Mouse (Mus musculus): Measurements from ENCODE around the gene Rufy2.

Rufy2 gene

GRCm38 (mm10) chr10:62980039-62980954 lies at the start of gene Rufy2:
Rufy2 (plus strand) TSS chr10:62980223.
- peak; percentile 83 to 87 for DNase-seq (ENCODE audit: low spot score in 2 of 2)

GRCm38 (mm10) chr10:62932381-62932780 lies 47.6 kb upstream of the Rufy2 start:
- DNase-seq (ENCODE audit: low spot score in 2 of 2), result no peak

- no peak for DNase-seq (ENCODE audit: low spot score in 2 of 2)
Observed at GRCm38 (mm10) chr10:62944975-62945580, 34.9 kb upstream of the Rufy2 start.

- DNase-seq (ENCODE audit: low spot score in 2 of 2), result peak; percentile 48 to 59
Observed at GRCm38 (mm10) chr10:62946738-62947471, 33.1 kb upstream of the Rufy2 start, which contains the start of gene Dna2. Dna2 (plus strand) TSS chr10:62947026.

GRCm38 (mm10) chr10:62948551-62948950 lies 31.5 kb upstream of the Rufy2 start:
- DNase-seq (ENCODE audit: low spot score in 2 of 2), result no peak

GRCm38 (mm10) chr10:62963956-62964355 lies 16.1 kb upstream of the Rufy2 start:
- no peak for DNase-seq (ENCODE audit: low spot score in 2 of 2)

- no peak for DNase-seq (ENCODE audit: low spot score in 2 of 2)
Observed at GRCm38 (mm10) chr10:62965796-62966195, 14.2 kb upstream of the Rufy2 start.

- no peak for DNase-seq (ENCODE audit: low spot score in 2 of 2)
Observed at GRCm38 (mm10) chr10:62966291-62966690, 13.7 kb upstream of the Rufy2 start.

- DNase-seq (ENCODE audit: low spot score in 2 of 2), result no peak
Observed at GRCm38 (mm10) chr10:62971821-62972220, 8.2 kb upstream of the Rufy2 start.

GRCm38 (mm10) chr10:62979667-62980038 lies 370 bp upstream of the Rufy2 start:
- no peak for DNase-seq (ENCODE audit: low spot score in 2 of 2)

- no peak for DNase-seq (ENCODE audit: low spot score in 2 of 2)
Observed at GRCm38 (mm10) chr10:62984072-62984471, 4.0 kb downstream of the Rufy2 start.

- DNase-seq (ENCODE audit: low spot score in 2 of 2), result no peak
Observed at GRCm38 (mm10) chr10:62984495-62984894, 4.5 kb downstream of the Rufy2 start.

GRCm38 (mm10) chr10:62987341-62987740 lies 7.3 kb downstream of the Rufy2 start:
- DNase-seq (ENCODE audit: low spot score in 2 of 2), result no peak

GRCm38 (mm10) chr10:62990636-62991035 lies 10.6 kb downstream of the Rufy2 start:
- no peak for DNase-seq (ENCODE audit: low spot score in 2 of 2)

- no peak for DNase-seq (ENCODE audit: low spot score in 2 of 2)
Observed at GRCm38 (mm10) chr10:62993991-62994390, 14.0 kb downstream of the Rufy2 start.

- no peak for DNase-seq (ENCODE audit: low spot score in 2 of 2)
Observed at GRCm38 (mm10) chr10:63000584-63000983, 20.6 kb downstream of the Rufy2 start.

GRCm38 (mm10) chr10:63003252-63003651 lies 23.2 kb downstream of the Rufy2 start:
- no peak for DNase-seq (ENCODE audit: low spot score in 2 of 2)

GRCm38 (mm10) chr10:63004556-63004955 lies 24.5 kb downstream of the Rufy2 start:
- DNase-seq (ENCODE audit: low spot score in 2 of 2), result no peak

GRCm38 (mm10) chr10:63008193-63008592 lies 28.2 kb downstream of the Rufy2 start:
- DNase-seq (ENCODE audit: low spot score in 2 of 2), result no peak

GRCm38 (mm10) chr10:63010268-63010667 lies 30.2 kb downstream of the Rufy2 start:
- no peak for DNase-seq (ENCODE audit: low spot score in 2 of 2)

GRCm38 (mm10) chr10:63011556-63011955 lies 31.5 kb downstream of the Rufy2 start:
- DNase-seq (ENCODE audit: low spot score in 2 of 2), result no peak

- no peak for DNase-seq (ENCODE audit: low spot score in 2 of 2)
Observed at GRCm38 (mm10) chr10:63013476-63013875, 33.5 kb downstream of the Rufy2 start.

Data from right cerebral cortex, postnatal 36 days (tissue).